Mouse (Mus musculus): ENCODE data around the gene Decr2. TPM values are rescaled to one million over a fixed set of nuclear protein-coding genes. Genes with fewer than 3 reads are reported as not detected.
"Not testable (repeated sequence)": the region's sequence is repeated elsewhere in the genome, so short reads cannot be mapped to it uniquely, and the experiment has no call there.

Gene Decr2
- total and polyA plus RNA-seq, 2 experiments = 147 to 237 TPM

DNA sequence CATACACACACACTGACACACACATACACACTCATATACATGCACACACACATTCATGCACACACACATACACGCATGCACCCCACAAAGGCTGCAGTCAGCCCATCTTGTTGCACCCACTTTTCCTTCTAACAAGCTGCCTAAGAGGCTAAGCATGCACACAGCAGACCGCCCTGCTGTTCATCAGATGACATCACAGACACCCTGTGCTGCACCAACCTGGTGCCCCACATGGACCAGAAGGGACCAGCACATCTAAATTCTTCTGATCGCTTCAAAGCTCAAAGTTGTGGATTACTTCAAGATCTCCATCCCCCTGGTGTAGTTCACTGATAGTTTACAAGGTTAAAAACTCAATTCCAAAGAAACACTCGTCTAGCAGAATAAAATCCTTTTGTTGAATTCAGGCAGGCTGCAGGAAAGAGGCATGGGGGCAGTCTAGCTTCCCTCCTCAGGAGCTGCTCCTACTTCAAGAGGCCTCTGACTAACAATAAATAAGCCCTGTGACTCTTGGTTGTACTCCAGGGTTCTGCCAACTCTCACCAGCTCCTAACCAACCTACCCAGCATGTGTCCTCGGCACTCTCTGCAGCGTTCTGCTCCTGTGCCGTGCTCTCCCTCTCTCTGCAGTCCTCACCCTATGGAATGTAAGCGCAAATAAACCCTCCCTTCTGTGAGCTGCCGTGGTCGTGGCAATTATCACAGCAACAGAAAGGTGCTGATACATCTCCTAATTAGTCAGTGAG is 43.7 kb downstream of the Decr2 start:
- Histone ChIP-seq H3K9ac (ENCODE audit: low read depth, low read length) (no peak overlapping the region), H3K4me3 (ENCODE audit: insufficient read depth, low read depth, low read length) (no peak overlapping the region), H3K79me2 (ENCODE audit: control insufficient read depth, insufficient read depth, low read length) (peaks cover 5% of the 10 kb centered on the region; the same call in 1 of the 2 replicates), H3K27me3 (ENCODE audit: control insufficient read depth, insufficient read depth, low read length) (no peaks in the 10 kb centered on the region), H3K4me1 (ENCODE audit: control insufficient read depth, insufficient read depth, low read length) (peaks cover 4% of the 10 kb centered on the region; the same call in 1 of the 2 replicates), H3K27ac (replicated peaks; ENCODE audit: insufficient read depth, low read depth, low read length) (no peak overlapping the region), H3K36me3 (ENCODE audit: control insufficient read depth, insufficient read depth, low read length) (no peaks in the 10 kb centered on the region)
- DNase-seq (ENCODE audit: extremely low read depth, low read depth, low spot score) = no peak
- WGBS = 78% methylated on average over 10 of the region's 10 CpGs
- no peak for TF ChIP-seq CTCF (IDR thresholded peaks at IDR 0.05; ENCODE audit: low read depth, low read length)
- no peak for TF ChIP-seq POLR2A (IDR thresholded peaks at IDR 0.05; ENCODE audit: extremely low read depth, insufficient read depth, low read length)

DNA sequence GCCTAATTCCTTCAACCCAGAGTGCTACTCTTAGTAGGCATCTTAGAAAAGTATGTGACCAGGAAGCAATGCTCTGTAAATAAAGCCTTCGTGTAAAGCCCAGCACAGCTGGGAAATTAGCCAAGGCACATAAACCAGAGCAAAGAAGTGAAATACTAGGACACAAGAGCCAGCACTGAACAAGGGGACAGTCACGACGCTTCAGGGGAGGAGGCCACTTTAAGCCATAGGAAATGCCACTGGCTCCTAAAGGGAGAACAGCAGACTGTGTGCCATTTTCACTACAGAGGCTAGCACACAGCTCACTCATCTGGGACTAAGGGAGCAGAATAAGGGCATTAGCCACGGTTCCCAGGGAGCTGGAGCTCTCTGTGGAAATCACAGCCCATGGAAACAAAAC is 44.9 kb downstream of the Decr2 start:
- no peaks in the 10 kb centered on the region; the same call in 1 of the 2 replicates for H3K79me2 ChIP-seq (ENCODE audit: control insufficient read depth, insufficient read depth, low read length)
- H3K27ac ChIP-seq (replicated peaks; ENCODE audit: insufficient read depth, low read depth, low read length) = no peak overlapping the region
- no peak overlapping the region for H3K4me3 ChIP-seq (ENCODE audit: insufficient read depth, low read depth, low read length)
- H3K27me3 ChIP-seq (ENCODE audit: control insufficient read depth, insufficient read depth, low read length) = no peaks in the 10 kb centered on the region
- DNase-seq (ENCODE audit: extremely low read depth, low read depth, low spot score) = peak; percentile 83
- peaks cover 2% of the 10 kb centered on the region; the same call in 1 of the 2 replicates for H3K4me1 ChIP-seq (ENCODE audit: control insufficient read depth, insufficient read depth, low read length)
- H3K9ac ChIP-seq (ENCODE audit: low read depth, low read length) = no peak overlapping the region
- TF ChIP-seq CTCF (IDR thresholded peaks at IDR 0.05; ENCODE audit: low read depth, low read length) (no peak), POLR2A (IDR thresholded peaks at IDR 0.05; ENCODE audit: extremely low read depth, insufficient read depth, low read length) (no peak)
- 26% methylated on average over 4 of the region's 4 CpGs for WGBS
- no peaks in the 10 kb centered on the region for H3K36me3 ChIP-seq (ENCODE audit: control insufficient read depth, insufficient read depth, low read length)

DNA sequence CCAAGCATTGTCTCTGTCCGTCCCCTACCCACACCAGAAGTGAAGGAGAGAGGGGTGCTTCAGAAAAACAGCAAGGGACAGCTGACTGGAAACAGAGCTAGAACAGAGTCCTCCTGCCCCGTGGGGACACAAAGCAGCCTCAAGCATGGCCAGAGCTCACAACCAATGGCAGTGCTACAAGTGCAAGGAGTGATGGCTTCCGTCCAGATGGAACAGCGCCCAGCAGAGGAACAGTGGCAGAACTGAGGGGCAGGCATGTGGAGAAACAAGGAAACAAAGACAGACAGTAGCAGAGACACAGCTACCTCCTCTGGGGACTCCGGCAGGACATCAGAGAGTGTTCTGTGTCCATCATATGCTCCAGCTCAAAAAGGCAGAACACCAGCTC is 46.9 kb downstream of the Decr2 start:
- H3K27me3 ChIP-seq (ENCODE audit: control insufficient read depth, insufficient read depth, low read length) = no peaks in the 10 kb centered on the region
- DNase-seq (ENCODE audit: extremely low read depth, low read depth, low spot score) = peak; percentile 71
- H3K27ac ChIP-seq (replicated peaks; ENCODE audit: insufficient read depth, low read depth, low read length) = no peak overlapping the region
- no peak overlapping the region for H3K9ac ChIP-seq (ENCODE audit: low read depth, low read length)
- 35% methylated on average over 5 of the region's 5 CpGs for WGBS
- peaks cover 2% of the 10 kb centered on the region; the same call in 1 of the 2 replicates for H3K4me1 ChIP-seq (ENCODE audit: control insufficient read depth, insufficient read depth, low read length)
- no peak overlapping the region for H3K4me3 ChIP-seq (ENCODE audit: insufficient read depth, low read depth, low read length)
- TF ChIP-seq CTCF (IDR thresholded peaks at IDR 0.05; ENCODE audit: low read depth, low read length) = no peak
- TF ChIP-seq POLR2A (IDR thresholded peaks at IDR 0.05; ENCODE audit: extremely low read depth, insufficient read depth, low read length) = no peak
- no peaks in the 10 kb centered on the region for H3K36me3 ChIP-seq (ENCODE audit: control insufficient read depth, insufficient read depth, low read length)
- H3K79me2 ChIP-seq (ENCODE audit: control insufficient read depth, insufficient read depth, low read length) = no peaks in the 10 kb centered on the region; the same call in 1 of the 2 replicates

DNA sequence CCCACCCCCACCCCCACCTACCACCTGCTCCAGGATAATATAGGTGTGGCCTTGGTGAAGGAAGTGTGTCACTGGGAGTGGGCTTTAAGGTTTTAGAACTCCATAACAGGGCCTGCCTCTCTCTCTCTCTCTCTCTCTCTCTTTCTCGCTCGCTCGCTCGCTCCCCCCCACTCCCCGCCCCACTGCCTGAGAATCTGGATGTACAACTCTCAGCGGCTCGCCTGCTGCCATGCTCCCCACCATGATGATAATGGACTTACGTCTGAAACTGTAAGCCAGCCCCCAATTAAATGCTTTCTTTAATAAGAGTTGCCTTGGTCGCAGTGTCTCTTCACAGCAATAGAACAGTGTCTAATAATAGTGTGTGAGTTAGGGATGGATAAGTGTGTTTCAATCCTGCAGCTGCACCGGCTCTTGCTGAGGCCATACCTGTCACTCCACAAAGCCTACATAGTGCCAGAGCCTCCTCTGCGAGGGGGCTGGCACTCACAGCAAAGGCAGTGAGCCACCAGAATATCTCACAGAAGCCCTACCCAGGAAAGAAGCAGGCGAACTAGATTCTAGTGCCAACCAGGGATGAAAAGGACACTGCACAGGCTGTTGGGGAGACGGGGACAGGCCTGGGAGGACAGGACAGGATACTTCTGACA is 47.4 kb downstream of the Decr2 start:
- no peak for TF ChIP-seq POLR2A (IDR thresholded peaks at IDR 0.05; ENCODE audit: extremely low read depth, insufficient read depth, low read length)
- H3K79me2 ChIP-seq (ENCODE audit: control insufficient read depth, insufficient read depth, low read length) = no peaks in the 10 kb centered on the region; the same call in 1 of the 2 replicates
- no peak overlapping the region for H3K4me3 ChIP-seq (ENCODE audit: insufficient read depth, low read depth, low read length)
- DNase-seq (ENCODE audit: extremely low read depth, low read depth, low spot score) = no peak
- H3K4me1 ChIP-seq (ENCODE audit: control insufficient read depth, insufficient read depth, low read length) = peaks cover 2% of the 10 kb centered on the region; the same call in 1 of the 2 replicates
- no peak overlapping the region for H3K9ac ChIP-seq (ENCODE audit: low read depth, low read length)
- no peak overlapping the region for H3K27ac ChIP-seq (replicated peaks; ENCODE audit: insufficient read depth, low read depth, low read length)
- H3K27me3 ChIP-seq (ENCODE audit: control insufficient read depth, insufficient read depth, low read length) = no peaks in the 10 kb centered on the region
- WGBS = 77% methylated on average over 13 of the region's 13 CpGs
- H3K36me3 ChIP-seq (ENCODE audit: control insufficient read depth, insufficient read depth, low read length) = no peaks in the 10 kb centered on the region

DNA sequence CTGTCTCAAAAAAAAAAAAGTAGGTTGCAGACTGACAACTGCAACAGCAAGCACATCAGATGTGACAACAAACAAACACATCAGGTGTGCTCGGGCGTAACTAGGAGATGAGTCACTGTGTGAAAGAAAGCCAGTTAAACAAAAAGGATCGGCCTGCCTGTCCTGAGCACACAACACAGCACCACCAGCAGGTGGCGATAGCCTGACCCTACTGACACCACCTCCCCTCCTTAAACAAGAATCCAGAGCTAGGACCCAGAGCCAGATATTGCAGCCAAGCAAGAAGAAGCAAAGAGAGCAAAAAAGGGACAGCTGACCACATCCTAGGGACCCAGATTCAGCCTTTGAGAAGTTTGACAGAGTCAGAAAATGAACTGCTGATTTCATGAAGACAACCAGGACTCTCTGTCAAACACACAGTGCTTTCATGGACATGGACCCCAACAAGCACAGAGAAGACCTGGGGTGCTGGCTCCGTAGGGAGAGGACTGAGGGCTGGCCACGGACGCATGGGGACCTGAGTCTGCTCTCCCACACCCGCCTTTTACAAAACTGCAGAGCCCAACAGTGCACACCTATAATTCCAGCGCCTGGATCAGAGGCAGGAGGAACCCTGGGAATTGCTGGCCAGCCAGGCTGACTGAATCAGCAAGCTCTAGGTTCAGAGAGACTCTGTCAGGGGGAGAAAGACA is 48.9 kb downstream of the Decr2 start:
- Histone ChIP-seq H3K4me1 (ENCODE audit: control insufficient read depth, insufficient read depth, low read length) (peaks cover 2% of the 10 kb centered on the region; the same call in 1 of the 2 replicates), H3K9ac (ENCODE audit: low read depth, low read length) (no peak overlapping the region), H3K36me3 (ENCODE audit: control insufficient read depth, insufficient read depth, low read length) (no peaks in the 10 kb centered on the region), H3K27me3 (ENCODE audit: control insufficient read depth, insufficient read depth, low read length) (no peaks in the 10 kb centered on the region), H3K4me3 (ENCODE audit: insufficient read depth, low read depth, low read length) (no peak overlapping the region), H3K79me2 (ENCODE audit: control insufficient read depth, insufficient read depth, low read length) (no peaks in the 10 kb centered on the region; the same call in 1 of the 2 replicates), H3K27ac (replicated peaks; ENCODE audit: insufficient read depth, low read depth, low read length) (no peak overlapping the region)
- WGBS = 49% methylated on average over 9 of the region's 9 CpGs
- DNase-seq (ENCODE audit: extremely low read depth, low read depth, low spot score) = peak; percentile 77
- no peak for TF ChIP-seq POLR2A (IDR thresholded peaks at IDR 0.05; ENCODE audit: extremely low read depth, insufficient read depth, low read length)
- peak; percentile 98 for TF ChIP-seq CTCF (IDR thresholded peaks at IDR 0.05; ENCODE audit: low read depth, low read length)

DNA sequence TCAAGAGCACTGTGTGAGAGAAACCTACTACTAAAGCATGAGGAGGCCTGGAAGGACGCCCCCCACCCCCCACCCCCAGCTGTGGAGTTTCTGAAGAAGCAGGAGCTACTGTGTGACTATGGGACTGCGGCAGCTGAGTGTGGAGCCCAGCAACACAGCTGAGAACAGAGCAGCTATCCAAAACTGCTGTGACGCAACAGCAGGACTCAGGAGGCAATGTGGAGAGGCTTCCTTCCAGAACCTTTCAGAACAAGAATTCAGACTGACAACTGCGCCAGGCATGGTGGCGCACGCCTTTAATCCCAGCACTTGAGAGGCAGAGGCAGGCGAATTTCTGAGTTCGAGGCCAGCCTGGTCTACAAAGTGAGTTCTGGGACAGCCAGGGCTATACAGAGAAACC is 49.4 kb downstream of the Decr2 start:
- DNase-seq (ENCODE audit: extremely low read depth, low read depth, low spot score) = peak; percentile 75
- not testable (repeated sequence) for H3K27me3 ChIP-seq (ENCODE audit: control insufficient read depth, insufficient read depth, low read length); H3K79me2 ChIP-seq (ENCODE audit: control insufficient read depth, insufficient read depth, low read length); H3K4me3 ChIP-seq (ENCODE audit: insufficient read depth, low read depth, low read length); H3K27ac ChIP-seq (replicated peaks; ENCODE audit: insufficient read depth, low read depth, low read length); H3K9ac ChIP-seq (ENCODE audit: low read depth, low read length); H3K4me1 ChIP-seq (ENCODE audit: control insufficient read depth, insufficient read depth, low read length); H3K36me3 ChIP-seq (ENCODE audit: control insufficient read depth, insufficient read depth, low read length)
- 65% methylated on average over 8 of the region's 8 CpGs for WGBS

Measured in liver, adult 2 months (tissue).